Mouse (Mus musculus): ENCODE results near the gene Kbtbd4.
A peak's percentile ranks its signal among the peaks of the same experiment; 100 is the strongest.
"Not testable (repeated sequence)": the region's sequence is repeated elsewhere in the genome, so short reads cannot be mapped to it uniquely, and the experiment has no call there.

The Kbtbd4 gene

GRCm38 (mm10) chr2:90904076-90904855 lies at the start of gene Kbtbd4, which contains the start of gene Ndufs3:
Kbtbd4 (plus strand) TSS chr2:90904740.
Ndufs3 (minus strand) TSS chr2:90904827.
- peak; percentile 78 to 82 for DNase-seq (ENCODE audit: low spot score in 2 of 2)

- DNase-seq (ENCODE audit: low spot score in 2 of 2), result no peak
Measured at GRCm38 (mm10) chr2:90861486-90861885, 43.1 kb upstream of the Kbtbd4 start.

GRCm38 (mm10) chr2:90864184-90864583 lies 40.4 kb upstream of the Kbtbd4 start:
- DNase-seq (ENCODE audit: low spot score in 2 of 2), result no peak

GRCm38 (mm10) chr2:90866524-90866923 lies 38.0 kb upstream of the Kbtbd4 start:
- DNase-seq (ENCODE audit: low spot score in 2 of 2), result peak; percentile 86

- DNase-seq (ENCODE audit: low spot score in 2 of 2), result peak; percentile 57 to 81
Measured at GRCm38 (mm10) chr2:90870136-90870601, 34.4 kb upstream of the Kbtbd4 start.

GRCm38 (mm10) chr2:90871180-90871961 lies 33.2 kb upstream of the Kbtbd4 start:
- DNase-seq (ENCODE audit: low spot score in 2 of 2), result no peak

GRCm38 (mm10) chr2:90874025-90874424 lies 30.5 kb upstream of the Kbtbd4 start:
- no peak for DNase-seq (ENCODE audit: low spot score in 2 of 2)

- no peak for DNase-seq (ENCODE audit: low spot score in 2 of 2)
Measured at GRCm38 (mm10) chr2:90875239-90875638, 29.3 kb upstream of the Kbtbd4 start.

- no peak for DNase-seq (ENCODE audit: low spot score in 2 of 2)
Measured at GRCm38 (mm10) chr2:90877584-90878259, 26.8 kb upstream of the Kbtbd4 start.

GRCm38 (mm10) chr2:90879419-90879818 lies 25.1 kb upstream of the Kbtbd4 start:
- no peak for DNase-seq (ENCODE audit: low spot score in 2 of 2)

GRCm38 (mm10) chr2:90880144-90880785 lies 24.3 kb upstream of the Kbtbd4 start:
- no peak for DNase-seq (ENCODE audit: low spot score in 2 of 2)

- DNase-seq (ENCODE audit: low spot score in 2 of 2), result no peak
Measured at GRCm38 (mm10) chr2:90881824-90882223, 22.7 kb upstream of the Kbtbd4 start.

GRCm38 (mm10) chr2:90885218-90886041 lies 19.1 kb upstream of the Kbtbd4 start, which contains the start of gene C1qtnf4:
C1qtnf4 (plus strand) TSS chr2:90885860.
- no peak for DNase-seq (ENCODE audit: low spot score in 2 of 2)

GRCm38 (mm10) chr2:90886436-90886835 lies 18.1 kb upstream of the Kbtbd4 start:
- no peak for DNase-seq (ENCODE audit: low spot score in 2 of 2)

- no peak for DNase-seq (ENCODE audit: low spot score in 2 of 2)
Measured at GRCm38 (mm10) chr2:90887627-90888026, 16.9 kb upstream of the Kbtbd4 start.

GRCm38 (mm10) chr2:90889550-90890548 lies 14.7 kb upstream of the Kbtbd4 start:
- no peak for DNase-seq (ENCODE audit: low spot score in 2 of 2)

GRCm38 (mm10) chr2:90893673-90894298 lies 10.8 kb upstream of the Kbtbd4 start:
- DNase-seq (ENCODE audit: low spot score in 2 of 2), result no peak

- not testable (repeated sequence) for DNase-seq (ENCODE audit: low spot score in 2 of 2)
Measured at GRCm38 (mm10) chr2:90894299-90894677, 10.3 kb upstream of the Kbtbd4 start.

- DNase-seq (ENCODE audit: low spot score in 2 of 2), result no peak
Measured at GRCm38 (mm10) chr2:90903398-90903797, 1.1 kb upstream of the Kbtbd4 start.
